Mouse (Mus musculus) neural tube, embryonic 13.5 days (tissue): Measurements from ENCODE around the gene Zfp341. TPM values are rescaled to one million over a fixed set of nuclear protein-coding genes. Genes with fewer than 3 reads are reported as not detected.

ENCODE experiments used
- ATAC-seq: fragments of 200-750 bp; cut with Nextera tagmentation; 2 replicates; pipeline ENCODE4 v1.8.0; 2017; ENCODE audit warnings: low read depth, mild to moderate bottlenecking, moderate TSS enrichment, moderate library complexity
- H3K27ac ChIP-seq: fragments of 300-500 bp; sonication (generic); replicated peaks from 2 replicates; pipeline ENCODE4 v1.5.1; 2015; ENCODE audit warnings: moderate library complexity, mild to moderate bottlenecking, inconsistent platforms
- H3K27me3 ChIP-seq: fragments of 300-500 bp; sonication (generic); 2 replicates; pipeline ENCODE4 v1.6.1; 2015; ENCODE audit warnings: mild to moderate bottlenecking, inconsistent platforms
- H3K36me3 ChIP-seq: fragments of 300-500 bp; sonication (generic); 2 replicates; pipeline ENCODE4 v1.6.1; 2015; ENCODE audit warnings: mild to moderate bottlenecking, inconsistent platforms
- H3K4me1 ChIP-seq: fragments of 300-500 bp; sonication (generic); replicated peaks from 2 replicates; pipeline ENCODE4 v1.6.1; 2015; ENCODE audit warnings: inconsistent platforms
- H3K4me2 ChIP-seq: fragments of 300-500 bp; sonication (generic); 2 replicates; pipeline ENCODE4 v1.6.1; 2015; ENCODE audit warnings: inconsistent platforms, mild to moderate bottlenecking, moderate library complexity
- H3K4me3 ChIP-seq: fragments of 300-500 bp; sonication (generic); 2 replicates; pipeline ENCODE4 v1.5.1; 2015; ENCODE audit warnings: mild to moderate bottlenecking, inconsistent platforms
- H3K9ac ChIP-seq: fragments of 300-500 bp; sonication (generic); 2 replicates; pipeline ENCODE4 v1.6.1; 2015; ENCODE audit warnings: moderate library complexity, mild to moderate bottlenecking, inconsistent platforms
- H3K9me3 ChIP-seq: fragments of 300-500 bp; sonication (generic); 2 replicates; pipeline ENCODE4 v1.6.1; 2016; ENCODE audit warnings: inconsistent platforms
- WGBS: fragments of 180-500 bp; shearing (Covaris S2); methylation state at CpG from one replicate; pipeline ENCODE4 v1.1.7; 2015; 5-methylcytosine and 5-hydroxymethylcytosine counted together
- polyA plus RNA-seq: library from polyadenylated mRNA; unstranded; fragments of >200 nt; fragmentation: Nextera tagmentation; extraction: Ambion mirVana; gene quantifications from 2 replicates; pipeline ENCODE4 v1.2.1, GENCODE M21; 2015

The Zfp341 gene
- polyA plus RNA-seq, result 1.0 and 2.0 TPM in 2 replicates

DNA sequence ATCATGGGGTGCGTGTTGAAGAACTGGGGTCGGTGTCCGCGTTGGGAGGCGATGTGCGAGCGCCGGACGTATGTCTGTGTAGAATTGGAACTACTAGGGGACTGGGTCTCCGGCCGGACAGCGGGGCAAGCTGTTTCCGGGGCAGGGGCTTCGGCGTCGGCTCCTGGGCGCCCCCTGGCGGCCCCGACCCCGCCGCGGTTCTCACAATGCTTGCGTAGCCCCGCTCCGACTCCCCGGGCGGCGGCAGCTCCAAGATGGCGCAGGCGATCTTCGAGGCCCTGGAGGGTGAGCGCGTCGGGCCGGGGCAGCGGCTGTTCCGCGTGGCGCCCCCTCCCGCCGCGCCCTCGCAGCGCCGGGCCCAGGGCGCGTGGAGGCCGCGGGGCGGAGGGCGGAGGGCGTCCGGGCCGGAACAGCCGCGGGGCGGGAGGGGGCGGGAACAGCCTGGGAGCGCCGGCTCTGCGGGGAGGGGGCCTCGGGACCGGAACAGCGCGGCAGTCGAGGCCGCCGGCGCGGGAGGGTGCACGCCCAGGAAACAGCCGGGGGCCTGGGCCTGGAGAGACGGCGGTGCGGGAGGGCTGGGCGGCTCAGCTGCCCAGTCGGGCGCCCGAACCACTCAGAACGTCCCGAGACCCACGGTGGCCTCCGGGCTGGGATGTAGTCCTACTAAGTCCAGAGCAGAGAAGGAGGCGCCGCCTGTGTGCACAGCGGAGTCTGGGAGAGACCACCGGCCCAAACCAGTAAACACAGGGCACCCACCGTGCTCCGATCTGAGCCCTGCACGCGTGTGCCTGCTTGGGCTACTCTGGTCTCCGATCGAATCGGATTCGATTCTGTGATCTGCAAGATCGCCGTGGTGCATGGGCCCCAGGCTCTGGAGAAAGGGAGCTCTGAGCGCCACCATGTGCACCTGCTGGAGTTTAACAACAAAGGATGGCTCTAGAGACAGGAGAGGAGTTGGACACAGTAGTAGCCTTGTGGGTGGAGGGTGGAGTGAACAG lies at the start of gene Zfp341, which contains the start of gene 4930519P11Rik:
Gene Zfp341, plus strand, starts transcription at position 180 of the 998 bp plus-strand sequence.
Gene 4930519P11Rik, minus strand, starts transcription at position 320 of the 998 bp plus-strand sequence.
- peaks cover 3% of the 10 kb centered on the region for H3K27me3 ChIP-seq
- ATAC-seq, result peak; percentile 96
- 0 out of 2 replicates have a peak, but pooled peaks cover under 1% of the 10 kb centered on the region for H3K36me3 ChIP-seq
- under 1% methylated on average over 95 of the region's 98 CpGs for WGBS
- peak within 1 kb of the TSS; percentile 51 for H3K4me3 ChIP-seq
- peaks cover 22% of the 10 kb centered on the region for H3K4me1 ChIP-seq
- peak within 1 kb of the TSS; percentile 66 for H3K4me2 ChIP-seq
- peak within 1 kb of the TSS; percentile 96 for H3K27ac ChIP-seq
- no peaks in the 10 kb centered on the region for H3K9me3 ChIP-seq
- H3K9ac ChIP-seq, result peak within 1 kb of the TSS; percentile 79

DNA sequence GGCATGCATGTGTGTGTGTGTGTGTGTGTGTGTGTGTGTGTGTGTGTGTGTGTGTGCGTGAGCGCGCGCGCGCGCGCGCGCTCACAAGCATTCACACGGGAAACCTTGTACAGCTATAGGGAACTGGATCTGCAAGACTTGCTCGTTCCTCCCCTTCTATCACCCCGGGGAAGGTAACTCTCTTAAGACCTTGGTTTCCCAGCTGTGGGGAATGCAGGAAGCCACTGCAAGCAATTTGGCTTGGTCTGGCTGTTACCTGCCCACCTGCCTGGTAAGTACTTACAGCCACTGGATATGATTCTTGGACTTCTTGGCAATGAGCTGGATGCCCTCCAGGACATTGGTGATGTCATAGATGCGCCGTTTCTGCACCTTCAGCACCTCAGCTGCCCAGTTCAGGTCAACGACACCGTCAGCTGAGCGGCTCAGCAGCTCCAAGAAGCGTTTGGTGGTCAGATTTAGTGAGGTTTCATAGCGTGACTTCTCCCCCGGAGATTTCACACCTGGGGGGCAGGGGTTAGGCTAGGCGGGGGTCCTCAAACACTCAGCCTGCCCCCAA lies 49.4 kb upstream of the Zfp341 start:
- Histone ChIP-seq H3K9me3 (no peaks in the 10 kb centered on the region), H3K4me1 (peaks cover 44% of the 10 kb centered on the region), H3K4me3 (no peak overlapping the region), H3K27me3 (no peaks in the 10 kb centered on the region), H3K9ac (no peak overlapping the region), H3K4me2 (no peak overlapping the region), H3K36me3 (no peaks in the 10 kb centered on the region), H3K27ac (no peak overlapping the region)
- WGBS, result 92% methylated on average over 22 of the region's 22 CpGs
- ATAC-seq, result no peak

DNA sequence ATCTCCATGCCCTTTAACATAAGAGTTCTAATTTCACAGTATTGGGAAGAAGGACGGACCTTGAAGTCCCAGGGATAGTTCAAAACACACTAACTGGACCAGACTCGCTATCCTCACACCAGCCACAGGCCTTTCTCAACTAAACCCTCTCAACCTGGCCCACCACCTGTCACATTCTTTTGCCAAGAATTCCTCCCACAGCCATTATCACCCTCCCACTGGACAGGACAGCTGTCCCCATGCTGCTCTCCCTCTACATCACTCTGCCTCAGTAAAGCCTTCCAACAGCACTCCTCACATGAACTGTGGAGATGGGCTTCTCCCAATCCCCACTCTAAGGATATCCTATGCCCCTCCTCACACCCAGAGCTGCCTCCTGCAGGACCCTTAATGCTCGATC lies 47.5 kb upstream of the Zfp341 start:
- Histone ChIP-seq H3K9ac (no peak overlapping the region), H3K27ac (no peak overlapping the region), H3K9me3 (no peaks in the 10 kb centered on the region), H3K27me3 (no peaks in the 10 kb centered on the region), H3K36me3 (no peaks in the 10 kb centered on the region), H3K4me2 (no peak overlapping the region), H3K4me3 (no peak overlapping the region), H3K4me1 (peaks cover 44% of the 10 kb centered on the region)
- ATAC-seq, result no peak
- WGBS, result 62% methylated on average over 3 of the region's 3 CpGs

DNA sequence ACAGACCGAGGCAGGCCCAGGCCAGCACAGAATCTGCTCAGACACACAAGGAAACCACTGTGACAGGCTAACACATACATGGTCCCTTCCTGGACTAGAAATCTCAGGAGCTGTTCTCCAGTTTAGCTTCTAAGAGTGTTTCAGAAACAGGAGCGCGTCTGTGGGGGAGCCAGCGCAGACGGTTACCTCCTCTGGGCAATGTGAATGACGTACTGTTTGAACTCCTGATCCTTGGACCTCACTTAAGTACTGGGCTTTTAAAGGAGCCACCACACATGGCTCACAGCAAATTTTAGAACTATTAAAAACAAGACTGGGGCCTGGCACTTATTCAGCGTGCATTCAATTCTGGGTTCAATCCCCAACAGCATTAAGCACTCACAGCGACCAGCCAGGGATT lies 46.5 kb upstream of the Zfp341 start:
- 0 out of 2 replicates have a peak overlapping the region, but pooled peaks have one; percentile 18 for H3K27ac ChIP-seq
- H3K4me1 ChIP-seq, result peaks cover 52% of the 10 kb centered on the region
- 0 out of 2 replicates have a peak overlapping the region, but pooled peaks have one; percentile 9 for H3K4me2 ChIP-seq
- no peaks in the 10 kb centered on the region for H3K36me3 ChIP-seq
- H3K27me3 ChIP-seq, result no peaks in the 10 kb centered on the region
- no peak for ATAC-seq
- no peak overlapping the region for H3K4me3 ChIP-seq
- H3K9ac ChIP-seq, result 0 out of 2 replicates have a peak overlapping the region, but pooled peaks have one; percentile 31
- H3K9me3 ChIP-seq, result no peaks in the 10 kb centered on the region
- 36% methylated on average over 8 of the region's 8 CpGs for WGBS

DNA sequence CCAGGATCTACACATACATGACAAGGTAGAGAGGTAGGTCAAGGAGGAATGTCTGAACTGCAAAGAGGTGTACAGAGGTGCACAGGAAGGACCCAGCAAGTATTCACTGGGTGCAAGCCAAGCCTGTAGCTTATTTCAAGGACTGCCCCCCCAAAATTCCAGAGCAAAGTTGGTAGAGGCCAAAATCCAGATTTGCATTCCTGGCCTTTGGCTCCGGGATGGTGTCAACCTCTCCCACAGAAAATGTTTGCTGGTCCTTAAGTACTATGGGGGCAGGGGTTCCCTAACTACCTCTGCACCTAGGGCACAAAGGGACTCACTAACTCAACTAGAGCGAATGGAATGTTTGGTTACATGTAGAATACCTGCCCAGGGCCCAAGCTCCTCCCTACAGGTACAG lies 45.3 kb upstream of the Zfp341 start:
- Histone ChIP-seq H3K27ac (peak overlapping the region; percentile 77), H3K36me3 (no peaks in the 10 kb centered on the region), H3K9me3 (no peaks in the 10 kb centered on the region), H3K9ac (no peak overlapping the region), H3K4me3 (peak overlapping the region; percentile 79), H3K27me3 (no peaks in the 10 kb centered on the region), H3K4me1 (peaks cover 52% of the 10 kb centered on the region), H3K4me2 (peak overlapping the region; percentile 87)
- ATAC-seq, result no peak
- WGBS, result 74% methylated on average over 2 of the region's 2 CpGs

DNA sequence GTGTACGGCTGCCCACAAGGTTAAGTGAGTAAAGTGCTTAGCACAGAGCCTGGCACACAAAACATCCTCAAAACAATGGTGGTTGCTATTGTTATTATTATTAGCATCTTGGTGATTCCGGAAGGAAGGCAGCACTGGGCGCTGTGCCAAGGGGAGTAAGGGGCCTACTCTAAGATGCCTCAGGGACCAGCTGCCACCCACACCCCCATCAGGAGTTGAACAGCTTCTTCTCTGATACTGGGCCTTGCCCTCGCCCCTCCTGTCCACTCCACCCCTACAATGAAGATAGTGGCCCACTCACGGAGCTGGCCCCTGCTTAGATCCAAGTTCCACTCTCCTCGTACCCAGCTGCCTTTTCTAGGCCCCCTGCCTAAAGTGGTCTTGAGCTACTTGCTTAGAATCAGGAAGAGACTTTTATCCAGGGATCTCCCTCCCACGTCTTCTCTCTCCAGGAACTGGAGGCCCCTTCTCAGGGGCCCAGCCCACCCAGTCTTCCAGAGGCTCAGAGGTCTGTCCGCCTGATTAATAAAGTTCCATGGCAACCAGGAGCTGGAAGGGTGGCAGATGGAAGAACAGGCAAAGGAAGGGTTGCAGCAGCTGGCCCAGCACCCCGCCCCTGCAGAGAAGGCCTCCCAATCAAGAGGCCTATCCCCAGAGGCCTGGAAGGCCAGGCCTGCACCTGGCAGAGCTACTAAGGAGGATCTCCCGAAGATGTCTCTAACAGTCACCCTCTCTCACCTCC lies 44.6 kb upstream of the Zfp341 start:
- Histone ChIP-seq H3K27ac (peak overlapping the region; percentile 77), H3K9ac (peak overlapping the region; percentile 71), H3K36me3 (no peaks in the 10 kb centered on the region), H3K4me1 (peaks cover 52% of the 10 kb centered on the region), H3K4me2 (peak overlapping the region; percentile 87), H3K9me3 (no peaks in the 10 kb centered on the region), H3K27me3 (no peaks in the 10 kb centered on the region), H3K4me3 (peak overlapping the region; percentile 79)
- peak; percentile 10; the same call in 1 of the 2 replicates for ATAC-seq
- 8% methylated on average over 10 of the region's 10 CpGs for WGBS

DNA sequence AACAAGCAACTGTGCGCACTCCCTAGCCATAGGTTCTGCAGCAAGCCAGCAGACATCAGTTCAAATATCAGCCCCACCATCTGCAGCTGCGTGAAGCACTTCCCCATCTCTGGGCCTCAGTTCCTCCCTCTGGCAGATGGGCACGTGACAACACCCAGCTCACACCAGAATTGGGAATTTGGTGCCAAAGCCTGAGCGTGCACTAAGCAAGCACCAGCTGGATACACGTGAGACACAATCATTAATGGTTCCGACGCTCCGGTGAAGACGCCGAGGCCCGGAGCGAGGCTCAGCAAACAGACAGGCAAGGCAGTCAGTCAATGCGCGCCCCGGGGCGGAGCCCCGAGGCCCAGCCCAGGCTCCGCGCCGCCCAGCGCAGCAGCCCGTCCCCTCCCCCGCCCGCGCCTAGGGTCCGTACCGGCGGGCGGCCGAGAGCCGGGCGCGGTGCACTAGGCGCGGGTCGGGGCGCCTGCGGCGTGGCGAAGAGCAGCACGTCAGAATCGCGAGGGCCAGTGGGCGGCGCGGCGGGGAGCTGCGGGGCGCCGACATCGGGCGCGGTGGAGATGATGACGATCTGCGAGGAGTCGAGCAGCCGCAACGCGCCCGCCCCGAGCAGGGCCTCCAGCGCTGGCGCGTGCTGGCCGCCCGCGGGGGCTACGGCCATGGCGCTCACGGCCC lies 43.9 kb upstream of the Zfp341 start:
- Histone ChIP-seq H3K4me1 (peaks cover 54% of the 10 kb centered on the region), H3K27ac (peak overlapping the region; percentile 77), H3K9me3 (no peaks in the 10 kb centered on the region), H3K4me2 (peak overlapping the region; percentile 87), H3K27me3 (no peaks in the 10 kb centered on the region), H3K9ac (peak overlapping the region; percentile 71), H3K36me3 (no peaks in the 10 kb centered on the region), H3K4me3 (peak overlapping the region; percentile 79)
- under 1% methylated on average over 66 of the region's 70 CpGs for WGBS
- ATAC-seq, result peak; percentile 55

DNA sequence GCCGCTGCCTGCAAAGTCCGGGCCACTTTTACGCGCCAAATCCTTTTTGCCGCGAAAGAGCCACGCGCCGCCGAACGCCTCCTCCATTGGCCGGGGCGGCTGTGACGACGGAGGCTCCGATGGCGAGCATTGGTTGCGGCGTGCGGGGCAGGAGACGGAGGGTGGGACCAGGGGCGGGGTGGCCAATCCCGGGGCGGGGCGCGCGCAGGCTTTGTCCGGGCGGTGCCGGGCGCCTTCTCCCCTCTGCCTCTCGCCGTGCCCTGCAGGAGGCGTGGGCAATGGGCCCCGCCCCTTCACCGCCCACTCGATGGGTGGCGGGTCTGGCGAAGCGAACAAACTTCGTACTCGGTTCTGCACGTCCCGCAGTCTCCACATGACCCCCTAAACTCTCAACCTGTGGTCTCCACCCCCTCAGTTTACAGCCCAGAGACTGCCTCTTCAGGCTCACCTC lies 43.2 kb upstream of the Zfp341 start, which contains the start of gene E2f1:
Gene E2f1, minus strand, starts transcription at position 57 of the 451 bp plus-strand sequence.
- H3K4me3 ChIP-seq, result peak within 1 kb of the TSS; percentile 79
- H3K4me1 ChIP-seq, result peaks cover 56% of the 10 kb centered on the region
- H3K4me2 ChIP-seq, result peak within 1 kb of the TSS; percentile 87
- peak within 1 kb of the TSS; percentile 77 for H3K27ac ChIP-seq
- H3K36me3 ChIP-seq, result no peaks in the 10 kb centered on the region
- H3K27me3 ChIP-seq, result no peaks in the 10 kb centered on the region
- peak; percentile 98 for ATAC-seq
- H3K9me3 ChIP-seq, result no peaks in the 10 kb centered on the region
- peak within 1 kb of the TSS; percentile 71 for H3K9ac ChIP-seq
- WGBS, result under 1% methylated on average over 28 of the region's 44 CpGs

DNA sequence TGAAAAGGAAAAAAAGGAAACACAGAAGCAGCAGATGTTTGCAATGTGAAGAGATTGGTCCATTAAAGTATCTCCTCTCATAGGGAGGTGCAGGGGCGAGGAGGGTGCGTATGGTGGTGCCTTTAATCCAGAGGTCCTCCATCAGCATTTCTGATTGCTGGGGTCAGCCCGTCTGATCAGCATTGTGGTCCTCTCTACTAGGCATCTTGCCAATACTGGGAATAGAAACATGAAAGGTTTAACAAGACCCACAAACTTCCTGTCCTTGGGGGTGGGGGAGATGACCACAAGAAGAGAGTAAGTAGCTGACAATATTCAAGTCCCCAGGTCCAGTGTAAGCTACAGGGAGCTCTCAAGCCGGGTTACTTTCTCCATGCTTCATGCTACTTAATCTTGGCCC lies 42.4 kb upstream of the Zfp341 start:
- peak overlapping the region; percentile 67; the same call in 1 of the 2 replicates for H3K9ac ChIP-seq
- ATAC-seq, result no peak
- H3K4me3 ChIP-seq, result peak overlapping the region; percentile 79
- 0 out of 2 replicates have a peak overlapping the region, but pooled peaks have one; percentile 74 for H3K27ac ChIP-seq
- no peaks in the 10 kb centered on the region for H3K36me3 ChIP-seq
- 60% methylated on average over 4 of the region's 4 CpGs for WGBS
- H3K27me3 ChIP-seq, result no peaks in the 10 kb centered on the region
- no peaks in the 10 kb centered on the region for H3K9me3 ChIP-seq
- H3K4me1 ChIP-seq, result peaks cover 50% of the 10 kb centered on the region
- peak overlapping the region; percentile 87 for H3K4me2 ChIP-seq

DNA sequence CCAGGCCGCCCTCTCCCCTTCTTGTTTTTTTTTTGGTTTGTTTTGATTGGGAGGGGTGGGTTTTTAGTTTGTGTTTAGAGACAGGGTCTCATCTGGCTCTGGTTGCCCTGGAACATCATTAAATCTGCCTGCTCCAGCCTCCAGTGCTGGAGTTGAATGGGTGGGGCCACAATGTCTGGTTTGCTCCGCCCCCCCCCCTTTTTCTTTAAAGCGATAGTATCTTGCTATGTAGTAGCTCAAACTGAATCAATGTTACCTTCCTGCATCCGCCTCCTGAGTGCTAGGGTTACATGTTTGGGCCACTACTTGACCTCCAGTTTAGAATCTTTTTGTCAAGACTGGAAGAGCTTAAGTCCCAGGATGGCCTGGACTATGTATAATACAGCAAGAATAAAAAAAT lies 41.8 kb upstream of the Zfp341 start:
- whole genome bisulfite sequencing, result 83% methylated on average over 4 of the region's 4 CpGs
- no peak for ATAC-seq
- Histone ChIP-seq H3K4me3 (no peak overlapping the region), H3K4me2 (no peak overlapping the region), H3K9me3 (no peaks in the 10 kb centered on the region), H3K4me1 (peaks cover 44% of the 10 kb centered on the region), H3K9ac (no peak overlapping the region), H3K27me3 (no peaks in the 10 kb centered on the region), H3K36me3 (no peaks in the 10 kb centered on the region), H3K27ac (no peak overlapping the region)

DNA sequence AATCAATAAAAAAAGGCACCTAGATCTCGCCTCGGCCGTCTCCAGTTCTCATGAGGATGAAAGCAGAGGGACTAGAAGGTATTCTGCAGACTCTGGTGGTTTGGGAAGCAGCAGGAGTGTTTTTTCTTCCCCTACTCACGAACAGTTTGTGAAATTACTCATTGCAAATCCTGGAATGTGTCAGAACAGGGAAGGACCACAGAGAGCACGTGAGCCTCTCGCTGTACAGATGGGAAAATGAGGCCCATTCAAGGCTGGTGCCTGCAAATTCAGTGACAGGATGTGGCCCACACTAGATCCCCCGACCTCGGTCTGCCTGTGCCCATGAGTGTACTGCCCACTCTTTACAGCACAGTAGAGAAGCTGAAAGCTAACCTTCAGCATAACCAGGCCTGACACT lies 41.1 kb upstream of the Zfp341 start:
- WGBS, result 72% methylated on average over 8 of the region's 8 CpGs
- H3K9ac ChIP-seq, result no peak overlapping the region

More for the DNA sequence above, 41.1 kb upstream of the Zfp341 start:
- Histone ChIP-seq H3K4me3 (no peak overlapping the region), H3K27me3 (no peaks in the 10 kb centered on the region), H3K4me2 (no peak overlapping the region), H3K4me1 (peaks cover 42% of the 10 kb centered on the region), H3K9me3 (no peaks in the 10 kb centered on the region), H3K27ac (no peak overlapping the region; the same call in 1 of the 2 replicates), H3K36me3 (no peaks in the 10 kb centered on the region)
- ATAC-seq, result no peak
